Mouse (Mus musculus) brown adipose tissue, adult 24 weeks (tissue): ENCODE measurements around the gene Mgat3. TPM values are rescaled to one million over a fixed set of nuclear protein-coding genes. Genes with fewer than 3 reads are reported as not detected.

Experiments used
- H3K27ac ChIP-seq: fragments of 200-500 bp; replicated peaks from 2 replicates; pipeline ENCODE4 v1.5.1; 2012; ENCODE audit warnings: low read depth, mild to moderate bottlenecking, low read length
- H3K4me1 ChIP-seq: fragments of 200-500 bp; 2 replicates; pipeline ENCODE4 v1.6.1; 2012; ENCODE audit warnings: low read length, mixed read lengths; ENCODE audit not compliant: control insufficient read depth, insufficient read depth, insufficient read length
- H3K4me3 ChIP-seq: fragments of 200-500 bp; 2 replicates; pipeline ENCODE4 v1.5.1; 2012; ENCODE audit warnings: low read depth, mild to moderate bottlenecking, low read length, moderate library complexity; ENCODE audit not compliant: insufficient read depth
- polyA plus RNA-seq: library from polyadenylated mRNA; stranded (reverse); fragments of >200 nt; gene quantifications from 2 replicates; pipeline ENCODE4 v1.2.4, GENCODE M21; 2012; ENCODE audit not compliant: missing spikeins, insufficient read depth, insufficient read length

The Mgat3 gene
- polyA plus RNA-seq, 1 experiment = 0.36 TPM

- Histone ChIP-seq H3K27ac (no peak overlapping the region), H3K4me3 (no peak overlapping the region), H3K4me1 (no peaks in the 10 kb centered on the region)
These were observed 8.0 kb downstream of the Mgat3 start for GRCm38 (mm10) chr15:80181561-80181960.

GRCm38 (mm10) chr15:80182072-80182700 lies 8.7 kb downstream of the Mgat3 start:
- Histone ChIP-seq H3K4me3 (no peak overlapping the region), H3K4me1 (no peaks in the 10 kb centered on the region), H3K27ac (no peak overlapping the region)

GRCm38 (mm10) chr15:80188927-80189326 lies 15.4 kb downstream of the Mgat3 start:
- no peak overlapping the region for H3K4me3 ChIP-seq
- H3K27ac ChIP-seq = no peak overlapping the region

GRCm38 (mm10) chr15:80190075-80190474 lies 16.6 kb downstream of the Mgat3 start:
- Histone ChIP-seq H3K4me1 (no peaks in the 10 kb centered on the region), H3K4me3 (no peak overlapping the region), H3K27ac (no peak overlapping the region)

More at GRCm38 (mm10) chr15:80188927-80189326, 15.4 kb downstream of the Mgat3 start:
- no peaks in the 10 kb centered on the region for H3K4me1 ChIP-seq

- no peaks in the 10 kb centered on the region for H3K4me1 ChIP-seq
- no peak overlapping the region for H3K4me3 ChIP-seq
- no peak overlapping the region for H3K27ac ChIP-seq
These were observed 18.2 kb downstream of the Mgat3 start for GRCm38 (mm10) chr15:80191585-80192245.

GRCm38 (mm10) chr15:80192246-80192585 lies 18.7 kb downstream of the Mgat3 start:
- Histone ChIP-seq H3K4me3 (no peak overlapping the region), H3K27ac (no peak overlapping the region), H3K4me1 (no peaks in the 10 kb centered on the region)

- Histone ChIP-seq H3K27ac (no peak overlapping the region), H3K4me3 (no peak overlapping the region), H3K4me1 (no peaks in the 10 kb centered on the region)
These were observed 19.3 kb downstream of the Mgat3 start for GRCm38 (mm10) chr15:80192847-80193246.

- no peaks in the 10 kb centered on the region for H3K4me1 ChIP-seq
- H3K27ac ChIP-seq = no peak overlapping the region
- H3K4me3 ChIP-seq = no peak overlapping the region
These were observed 26.0 kb downstream of the Mgat3 start for GRCm38 (mm10) chr15:80199556-80199955.

GRCm38 (mm10) chr15:80202111-80202775 lies 28.7 kb downstream of the Mgat3 start:
- Histone ChIP-seq H3K4me1 (no peaks in the 10 kb centered on the region), H3K4me3 (no peak overlapping the region), H3K27ac (no peak overlapping the region)

GRCm38 (mm10) chr15:80203406-80203805 lies 29.9 kb downstream of the Mgat3 start:
- Histone ChIP-seq H3K4me3 (no peak overlapping the region), H3K4me1 (no peaks in the 10 kb centered on the region), H3K27ac (no peak overlapping the region)

GRCm38 (mm10) chr15:80206057-80206565 lies 32.6 kb downstream of the Mgat3 start:
- no peak overlapping the region for H3K4me3 ChIP-seq
- H3K27ac ChIP-seq = no peak overlapping the region
- H3K4me1 ChIP-seq = no peaks in the 10 kb centered on the region

- Histone ChIP-seq H3K4me3 (no peak overlapping the region), H3K4me1 (no peaks in the 10 kb centered on the region), H3K27ac (no peak overlapping the region)
These were observed 34.9 kb downstream of the Mgat3 start for GRCm38 (mm10) chr15:80208446-80208845.

- Histone ChIP-seq H3K4me1 (no peaks in the 10 kb centered on the region), H3K4me3 (no peak overlapping the region), H3K27ac (no peak overlapping the region)
These were observed 40.2 kb downstream of the Mgat3 start for GRCm38 (mm10) chr15:80213688-80214087.

- no peaks in the 10 kb centered on the region for H3K4me1 ChIP-seq
- H3K4me3 ChIP-seq = no peak overlapping the region
- H3K27ac ChIP-seq = no peak overlapping the region
These were observed 42.4 kb downstream of the Mgat3 start for GRCm38 (mm10) chr15:80215716-80216479.

- Histone ChIP-seq H3K27ac (no peak overlapping the region), H3K4me3 (no peak overlapping the region), H3K4me1 (no peaks in the 10 kb centered on the region)
These were observed 42.9 kb downstream of the Mgat3 start for GRCm38 (mm10) chr15:80216480-80216820.
